Mouse (Mus musculus): ENCODE data around the gene Olfr610. TPM values are rescaled to one million over a fixed set of nuclear protein-coding genes. Genes with fewer than 3 reads are reported as not detected.
"Not testable (repeated sequence)": the region's sequence is repeated elsewhere in the genome, so short reads cannot be mapped to it uniquely, and the experiment has no call there.

The Olfr610 gene
- not detected for total RNA-seq (2021)
- long read RNA-seq, result 0 reads

DNA sequence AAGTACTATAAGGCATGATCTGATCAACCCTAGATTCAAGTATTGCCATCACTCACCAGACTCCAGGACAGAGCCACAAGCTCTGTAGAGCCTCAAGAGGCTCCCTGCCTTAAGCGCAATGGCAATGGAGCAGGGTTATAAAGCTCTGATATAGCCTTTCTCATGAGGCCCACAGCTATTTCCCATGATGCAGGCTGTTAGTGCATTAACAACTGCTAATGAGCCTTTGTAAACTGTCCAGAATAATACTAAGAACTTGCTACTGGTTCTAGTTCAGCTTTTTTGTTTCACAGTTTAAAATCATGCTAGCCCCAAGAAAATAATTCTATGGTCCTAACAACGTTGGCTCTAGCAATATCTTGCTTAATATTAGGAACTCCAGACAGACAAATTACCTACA, at the start of gene Olfr610:
TSS of gene Olfr610 (minus strand) at position 101 of the 400 bp plus-strand sequence.
- DNase-seq (ENCODE audit: low spot score in 2 of 2), result no peak

DNA sequence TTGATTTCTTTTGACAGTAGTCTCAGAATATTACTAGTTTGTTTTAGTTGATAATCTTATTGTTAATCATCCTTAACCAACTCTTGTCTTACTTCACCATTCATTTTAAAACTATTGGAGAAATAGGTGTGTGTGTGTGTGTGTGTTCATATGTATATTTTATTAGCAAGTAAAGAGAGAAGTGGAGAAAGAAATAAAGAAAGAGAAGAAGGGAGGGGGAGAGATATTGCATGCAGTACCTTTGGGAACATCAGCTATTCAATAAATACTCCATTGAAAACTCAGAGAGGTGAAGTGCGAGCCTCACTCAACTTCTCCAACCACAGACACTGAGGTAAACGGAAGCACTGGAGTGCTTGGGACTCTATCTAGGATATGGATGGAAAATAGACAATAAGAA, 43.9 kb upstream of the Olfr610 start, which contains the start of gene Olfr615:
TSS of gene Olfr615 (plus strand) at position 301 of the 400 bp plus-strand sequence.
- no peak for DNase-seq (ENCODE audit: low spot score in 2 of 2)

DNA sequence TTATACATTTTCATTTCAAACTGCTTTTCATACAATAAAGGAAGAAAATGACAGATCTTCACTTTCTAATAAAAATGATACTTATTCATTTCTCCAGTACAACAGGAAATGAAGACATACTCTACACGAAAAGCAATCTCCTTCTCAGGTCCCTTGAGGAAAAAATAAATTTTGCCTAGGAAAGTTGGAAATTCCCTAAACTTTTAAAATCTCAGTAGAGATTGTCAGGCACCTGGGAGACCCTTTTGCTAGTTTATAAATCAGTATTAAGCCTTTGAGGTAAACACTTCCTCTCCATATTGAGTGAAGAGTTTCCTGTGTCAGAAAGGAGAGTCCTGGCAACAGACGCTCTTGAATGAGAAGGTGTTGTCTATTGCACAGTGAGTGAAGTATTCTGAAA, 35.9 kb upstream of the Olfr610 start, which contains the start of gene Olfr613:
TSS of gene Olfr613 (plus strand) at position 301 of the 400 bp plus-strand sequence.
- DNase-seq (ENCODE audit: low spot score in 2 of 2), result no peak

DNA sequence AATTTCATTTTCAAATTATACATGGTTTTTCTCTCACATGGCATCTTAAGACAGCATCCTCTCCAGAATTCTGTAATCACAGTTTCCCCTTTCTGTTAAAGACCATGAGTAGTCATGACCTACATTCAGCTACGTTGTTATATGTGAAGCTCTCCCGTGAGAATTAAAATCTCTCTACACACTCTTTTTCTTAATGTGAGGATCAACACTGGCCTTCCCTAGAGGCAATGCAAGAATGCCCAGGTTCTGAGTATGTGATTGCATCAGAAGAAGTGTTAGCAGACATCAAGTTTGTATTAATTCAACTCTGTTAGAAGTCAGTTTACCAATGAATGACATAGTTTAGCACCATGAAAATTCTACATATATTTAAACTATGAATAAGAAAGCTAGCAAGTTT, 30.7 kb upstream of the Olfr610 start, which contains the start of gene Olfr612:
TSS of gene Olfr612 (minus strand) at position 101 of the 400 bp plus-strand sequence.
- DNase-seq (ENCODE audit: low spot score in 2 of 2), result not testable (repeated sequence)

DNA sequence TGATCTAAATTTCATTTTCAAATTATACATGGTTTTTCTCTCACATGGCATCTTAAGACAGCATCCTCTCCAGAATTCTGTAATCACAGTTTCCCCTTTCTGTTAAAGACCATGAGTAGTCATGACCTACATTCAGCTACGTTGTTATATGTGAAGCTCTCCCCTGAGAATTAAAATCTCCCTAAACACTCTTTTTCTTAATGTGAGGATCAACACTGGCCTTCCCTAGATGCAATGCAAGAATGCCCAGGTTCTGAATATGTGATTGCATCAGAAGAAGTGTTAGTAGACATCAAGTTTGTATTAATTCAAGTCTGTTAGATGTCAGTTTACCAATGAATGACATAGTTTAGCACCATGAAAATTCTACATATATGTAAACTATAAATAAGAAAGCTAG, 8.8 kb upstream of the Olfr610 start, which contains the start of gene Olfr611:
TSS of gene Olfr611 (minus strand) at position 101 of the 400 bp plus-strand sequence.
- not testable (repeated sequence) for DNase-seq (ENCODE audit: low spot score in 2 of 2)

DNA sequence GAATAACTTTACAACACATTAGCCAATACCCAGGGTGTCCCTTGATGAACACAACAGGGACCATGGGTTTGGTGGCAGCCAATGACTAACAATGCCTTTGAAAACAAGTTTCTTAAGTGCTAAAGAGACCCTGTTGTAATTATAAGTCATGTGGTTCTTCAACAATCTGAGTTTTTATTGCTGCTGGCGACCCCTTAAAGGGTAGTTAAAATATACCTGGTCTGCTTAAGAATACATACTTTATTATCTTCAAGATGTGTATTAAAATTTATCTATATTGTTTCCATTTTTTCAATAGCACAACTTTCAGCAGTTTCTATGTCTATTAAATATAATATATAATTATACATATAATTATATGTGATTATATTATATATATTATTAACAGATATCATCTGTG, 14.0 kb downstream of the Olfr610 start, which contains the start of gene Olfr609:
TSS of gene Olfr609 (minus strand) at position 101 of the 400 bp plus-strand sequence.
- no peak for DNase-seq (ENCODE audit: low spot score in 2 of 2)

DNA sequence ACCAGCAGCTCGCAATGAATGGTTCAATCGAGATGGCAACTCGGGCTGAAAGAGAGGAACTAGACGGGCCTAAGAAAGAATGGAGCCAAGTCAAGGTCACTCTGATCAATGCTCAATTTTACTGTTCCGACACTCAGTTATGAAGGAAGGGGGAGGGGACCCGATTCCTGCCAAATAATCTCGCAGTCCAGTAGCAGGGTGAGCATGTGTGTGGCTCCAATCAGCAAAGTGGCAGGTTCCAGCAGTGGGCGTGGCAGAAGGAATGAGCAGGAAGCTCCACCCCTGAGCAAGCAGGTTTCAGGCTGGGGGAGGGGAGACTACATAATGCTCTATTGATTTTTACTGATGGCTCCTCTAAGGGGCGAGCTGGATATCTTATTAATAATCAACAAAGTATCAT, 34.8 kb downstream of the Olfr610 start:
- DNase-seq (ENCODE audit: low spot score in 2 of 2), result not testable (repeated sequence)

DNA sequence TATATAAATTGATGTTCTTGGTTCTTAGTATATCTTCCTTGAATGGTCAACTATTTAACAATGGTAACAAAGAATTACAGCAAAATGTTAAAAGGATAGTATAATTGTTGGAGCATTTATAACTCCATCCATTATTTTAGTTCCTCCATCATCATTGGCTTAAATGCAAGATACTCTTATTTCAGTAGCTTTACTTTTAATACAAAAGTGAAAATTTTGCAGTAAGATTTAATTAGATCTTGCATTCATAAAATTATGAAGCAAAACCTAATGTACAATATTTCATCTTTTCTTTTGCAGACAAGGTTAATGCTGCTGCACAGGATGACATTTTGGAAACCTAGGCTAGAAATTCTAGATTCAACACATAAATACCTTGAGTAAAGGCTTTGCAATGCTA, 42.3 kb downstream of the Olfr610 start, which contains the start of gene Olfr608:
TSS of gene Olfr608 (plus strand) at position 301 of the 400 bp plus-strand sequence.
- DNase-seq (ENCODE audit: low spot score in 2 of 2), result no peak

DNA sequence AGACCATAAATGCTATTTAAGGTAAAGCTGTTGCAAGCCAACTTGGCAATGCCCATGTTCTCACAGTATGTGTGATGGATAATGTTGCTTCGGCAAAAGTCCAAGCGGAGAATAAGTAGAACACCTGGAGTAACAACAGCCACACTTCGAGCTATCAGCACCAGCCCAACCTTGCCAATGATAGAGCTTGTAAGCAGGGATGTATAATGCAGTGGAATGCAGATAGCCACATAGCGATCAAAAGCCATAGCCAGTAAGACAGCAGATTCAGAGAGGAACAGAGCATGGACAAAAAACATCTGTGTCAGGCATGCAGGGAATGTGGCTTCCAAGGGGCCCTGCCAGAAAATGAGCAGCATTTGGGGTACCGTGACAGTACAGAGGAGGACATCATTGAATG, 51.3 kb downstream of the Olfr610 start:
- DNase-seq (ENCODE audit: low spot score in 2 of 2), result no peak

Other genes starting within 250 kb of the Olfr610 start
- gene Olfr596, start 206.5 kb downstream of the Olfr610 start, total RNA-seq (2021), result not detected
- gene Olfr597, start 195.8 kb downstream of the Olfr610 start, total RNA-seq (2021), result not detected
- gene Olfr598, start 188.6 kb downstream of the Olfr610 start, total RNA-seq (2021), result not detected
- gene Olfr599, start 176.2 kb downstream of the Olfr610 start, total RNA-seq (2021), result not detected
- gene Olfr600, start 162.5 kb downstream of the Olfr610 start, total RNA-seq (2021), result not detected
- not detected for gene Olfr601, start 149.5 kb downstream of the Olfr610 start, total RNA-seq (2021)
- not detected for gene Olfr603, start 125.9 kb downstream of the Olfr610 start, total RNA-seq (2021)
- gene Usp17lc, start 97.0 kb downstream of the Olfr610 start, total RNA-seq (2021), result not detected
- not detected for gene Olfr605, start 66.7 kb downstream of the Olfr610 start, total RNA-seq (2021)
- gene Olfr606, start 63.1 kb downstream of the Olfr610 start, total RNA-seq (2021), result not detected
- gene Olfr607, start 48.0 kb downstream of the Olfr610 start, total RNA-seq (2021), result not detected
- gene Olfr608, start 42.2 kb downstream of the Olfr610 start, total RNA-seq (2021), result not detected
- not detected for gene Olfr609, start 14.1 kb downstream of the Olfr610 start, total RNA-seq (2021)
- not detected for gene Olfr611, start 8.7 kb upstream of the Olfr610 start, total RNA-seq (2021)
- gene Olfr612, start 30.6 kb upstream of the Olfr610 start, total RNA-seq (2021), result not detected
- gene Olfr613, start 36.0 kb upstream of the Olfr610 start, total RNA-seq (2021), result not detected
- gene Olfr615, start 44.0 kb upstream of the Olfr610 start, total RNA-seq (2021), result not detected
- not detected for gene Olfr616, start 57.0 kb upstream of the Olfr610 start, total RNA-seq (2021)
- not detected for gene Olfr617, start 60.9 kb upstream of the Olfr610 start, total RNA-seq (2021)
- gene Olfr618, start 78.0 kb upstream of the Olfr610 start, total RNA-seq (2021), result not detected
- not detected for gene Olfr619, start 88.5 kb upstream of the Olfr610 start, total RNA-seq (2021)
- gene Olfr620, start 100.4 kb upstream of the Olfr610 start, total RNA-seq (2021), result not detected
- gene Olfr622, start 130.6 kb upstream of the Olfr610 start, total RNA-seq (2021), result not detected
- not detected for gene Olfr623, start 151.6 kb upstream of the Olfr610 start, total RNA-seq (2021)
- gene Olfr624, start 159.1 kb upstream of the Olfr610 start, total RNA-seq (2021), result under 1 TPM in 1 of 2 experiments, not detected in 1; 0.21 TPM
- gene Olfr625-ps1, start 170.6 kb upstream of the Olfr610 start, total RNA-seq (2021), result not detected
- not detected for gene Olfr243, start 202.5 kb upstream of the Olfr610 start, total RNA-seq (2021)
- not detected for gene Olfr628, start 218.3 kb upstream of the Olfr610 start, total RNA-seq (2021)
- gene Olfr629, start 232.8 kb upstream of the Olfr610 start, total RNA-seq (2021), result not detected
- gene Olfr630, start 245.2 kb upstream of the Olfr610 start, total RNA-seq (2021), result not detected